8 mouse cellular contexts compared by ENCODE assay signal in the genomic region with DNA sequence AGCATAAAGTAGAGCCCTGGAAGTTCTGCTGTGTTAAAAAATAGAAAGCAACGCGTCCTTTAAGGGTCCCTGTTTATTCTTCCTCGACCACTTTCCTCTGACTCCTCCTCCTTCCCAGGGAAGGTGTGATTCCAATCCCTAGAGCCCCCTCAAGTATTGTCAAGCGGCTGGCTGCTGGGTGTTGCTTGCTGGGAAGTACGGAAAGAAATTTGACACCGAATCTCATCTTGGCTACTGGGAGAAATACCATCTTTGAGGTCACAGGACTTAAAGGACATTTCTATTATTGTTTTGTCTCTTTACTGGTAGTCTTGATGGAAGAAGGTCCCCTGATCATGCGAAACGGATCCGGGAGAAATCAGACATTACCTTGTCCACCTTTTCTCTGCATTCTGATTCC. TPM values are rescaled to one million over a fixed set of nuclear protein-coding genes. Genes with fewer than 3 reads are reported as not detected.
DNase-seq lines count a peak whose midpoint lies in the region; ATAC-seq lines count a peak whose summit lies in the region.

A gene (plus strand): TSS at position 156 of the 400 bp plus-strand sequence.

- no peaks in the 10 kb centered on the region for H3K9me3 ChIP-seq in lung, embryonic 16.5 days (ENCODE audit: control insufficient read depth, low read length)
- H3K9me3 ChIP-seq in embryonic facial prominence, embryonic 12.5 days = no peaks in the 10 kb centered on the region
- H3K9me3 ChIP-seq in limb, embryonic 10.5 days (replicated peaks) = no peaks in the 10 kb centered on the region
- no peaks in the 10 kb centered on the region for H3K9me3 ChIP-seq in stomach, embryonic 14.5 days (ENCODE audit: control insufficient read depth, low read depth, low read length)

- no peak for DNase-seq in lung, postnatal 10 days
- no peak for DNase-seq in limb, embryonic 10.5 days (ENCODE audit: low spot score)
- DNase-seq in layer of hippocampus, adult 18-20 months (ENCODE audit: low spot score in 2 of 2) = no peak
- no peak for DNase-seq in MN1 (ENCODE audit: low spot score)
- no peak for DNase-seq in kidney, adult 9 months

- no peak for ATAC-seq in lung, embryonic 16.5 days (ENCODE audit: low read depth)
- no peak for ATAC-seq in embryonic facial prominence, embryonic 12.5 days (ENCODE audit: insufficient number of reproducible peaks, insufficient read depth, low FRiP score, low TSS enrichment)
- ATAC-seq in stomach, embryonic 14.5 days (ENCODE audit: insufficient number of reproducible peaks, insufficient read depth, low FRiP score, low read depth) = no peak

- H3K9ac ChIP-seq in lung, embryonic 16.5 days (ENCODE audit: low read length) = peak within 1 kb of the TSS; percentile 47; the same call in 1 of the 2 replicates
- peak within 1 kb of the TSS; percentile 37 for H3K9ac ChIP-seq in embryonic facial prominence, embryonic 12.5 days
- no peak within 1 kb of the TSS for H3K9ac ChIP-seq in stomach, embryonic 14.5 days (replicated peaks; ENCODE audit: low read depth, low read length)

- no peaks in the 10 kb centered on the region for H3K36me3 ChIP-seq in lung, embryonic 16.5 days (ENCODE audit: control insufficient read depth, insufficient read depth, low read length)
- H3K36me3 ChIP-seq in embryonic facial prominence, embryonic 12.5 days = no peaks in the 10 kb centered on the region
- H3K36me3 ChIP-seq in limb, embryonic 10.5 days = no peaks in the 10 kb centered on the region
- no peaks in the 10 kb centered on the region for H3K36me3 ChIP-seq in stomach, embryonic 14.5 days (ENCODE audit: control insufficient read depth, insufficient read depth, low read length)

- WGBS in lung, embryonic 16.5 days = 1% methylated on average over 9 of the region's 9 CpGs
- 5% methylated on average over 9 of the region's 9 CpGs for WGBS in embryonic facial prominence, embryonic 12.5 days
- 5% methylated on average over 9 of the region's 9 CpGs for WGBS in limb, embryonic 10.5 days
- WGBS in stomach, embryonic 14.5 days = 4% methylated on average over 9 of the region's 9 CpGs

- peaks cover 3% of the 10 kb centered on the region; the same call in 1 of the 2 replicates for H3K4me1 ChIP-seq in lung, embryonic 16.5 days (replicated peaks; ENCODE audit: control insufficient read depth, insufficient read depth, low read length)
- no peaks in the 10 kb centered on the region; the same call in 1 of the 2 replicates for H3K4me1 ChIP-seq in embryonic facial prominence, embryonic 12.5 days
- peaks cover 13% of the 10 kb centered on the region for H3K4me1 ChIP-seq in limb, embryonic 10.5 days
- H3K4me1 ChIP-seq in stomach, embryonic 14.5 days (ENCODE audit: control insufficient read depth, insufficient read depth, low read length) = 0 out of 2 replicates have a peak, but pooled peaks cover 5% of the 10 kb centered on the region

- H3K27ac ChIP-seq in lung, embryonic 16.5 days (ENCODE audit: low read length) = no peak within 1 kb of the TSS
- no peak within 1 kb of the TSS for H3K27ac ChIP-seq in embryonic facial prominence, embryonic 12.5 days
- no peak within 1 kb of the TSS for H3K27ac ChIP-seq in limb, embryonic 10.5 days
- no peak within 1 kb of the TSS for H3K27ac ChIP-seq in stomach, embryonic 14.5 days (ENCODE audit: low read length)

- peak within 1 kb of the TSS; percentile 64 for H3K4me2 ChIP-seq in lung, embryonic 16.5 days (ENCODE audit: low read depth, low read length)
- H3K4me2 ChIP-seq in embryonic facial prominence, embryonic 12.5 days (replicated peaks) = peak within 1 kb of the TSS; percentile 79
- peak within 1 kb of the TSS; percentile 62 for H3K4me2 ChIP-seq in stomach, embryonic 14.5 days (replicated peaks; ENCODE audit: low read depth, low read length)

- H3K27me3 ChIP-seq in lung, embryonic 16.5 days (ENCODE audit: control insufficient read depth, insufficient read depth, low read depth, low read length) = no peaks in the 10 kb centered on the region; the same call in 1 of the 2 replicates
- 0 out of 2 replicates have a peak, but pooled peaks cover 8% of the 10 kb centered on the region for H3K27me3 ChIP-seq in embryonic facial prominence, embryonic 12.5 days
- H3K27me3 ChIP-seq in limb, embryonic 10.5 days (ENCODE audit: low read depth, poor library complexity, severe bottlenecking) = peaks cover 31% of the 10 kb centered on the region
- no peaks in the 10 kb centered on the region for H3K27me3 ChIP-seq in stomach, embryonic 14.5 days (ENCODE audit: control insufficient read depth, insufficient read depth, low read length)

- peak within 1 kb of the TSS; percentile 42 for H3K4me3 ChIP-seq in lung, embryonic 16.5 days (ENCODE audit: low read length)
- peak within 1 kb of the TSS; percentile 39 for H3K4me3 ChIP-seq in embryonic facial prominence, embryonic 12.5 days
- peak within 1 kb of the TSS; percentile 47 for H3K4me3 ChIP-seq in limb, embryonic 10.5 days
- peak within 1 kb of the TSS; percentile 31 for H3K4me3 ChIP-seq in stomach, embryonic 14.5 days (ENCODE audit: low read depth, low read length)

RNA-seq across cellular contexts. Expression of the gene that starts here (rescaled TPM):
- 0.15 and 0.25 TPM in 2 replicates for polyA plus RNA-seq in lung, embryonic 16.5 days (2015; fragmentation: Nextera tagmentation; extraction: Ambion mirVana)
- polyA plus RNA-seq in embryonic facial prominence, embryonic 12.5 days (2016; fragmentation: Nextera tagmentation; extraction: Ambion mirVana) = 0.32 and 0.33 TPM in 2 replicates
- 0.05 and 0.16 TPM in 2 replicates for polyA plus RNA-seq in limb, embryonic 10.5 days (2016; fragmentation: Nextera tagmentation; extraction: Ambion mirVana)
- 2.6 and 3.0 TPM in 2 replicates for polyA plus RNA-seq in stomach, embryonic 14.5 days (2014; fragmentation: Nextera tagmentation; extraction: Ambion mirVana)
- total RNA-seq in layer of hippocampus, adult 18-20 months (2021) = 1 to 10 TPM; 2.7 to 6.2 TPM
